Mouse (Mus musculus): ENCODE measurements at regions not wholly inside any gene's neighbourhood (a gene's known extent, or its start where the extent isn't known, plus 50 kb on each side); places are given as distances from the start of the nearest gene placed in this dataset.
"Not testable (repeated sequence)": the region's sequence is repeated elsewhere in the genome, so short reads cannot be mapped to it uniquely, and the experiment has no call there.

GRCm38 (mm10) chr14:53992712-53993286 is 261.1 kb downstream of the Dad1 start:
- DNase-seq, result no peak

DNA sequence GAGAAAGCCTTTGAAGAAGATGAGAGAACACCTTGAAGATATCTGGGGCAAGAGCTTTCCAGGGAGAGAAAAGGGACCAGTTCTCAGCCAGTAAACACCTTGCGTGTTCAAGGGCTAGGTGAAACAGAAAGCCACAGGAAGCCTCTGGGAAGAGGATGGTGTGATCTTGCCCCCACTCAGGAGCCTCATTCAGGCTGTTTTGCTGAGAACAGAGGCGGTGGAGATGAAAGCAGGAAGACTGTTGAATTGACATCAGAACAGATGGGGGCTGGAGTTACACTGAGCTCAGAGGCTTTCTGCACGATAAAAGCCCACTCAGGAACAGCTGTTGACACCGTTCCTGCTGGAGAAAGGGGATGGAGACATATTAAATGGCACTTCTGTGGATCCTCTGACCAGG is 262.5 kb downstream of the Dad1 start:
- DNase-seq, result no peak

DNA sequence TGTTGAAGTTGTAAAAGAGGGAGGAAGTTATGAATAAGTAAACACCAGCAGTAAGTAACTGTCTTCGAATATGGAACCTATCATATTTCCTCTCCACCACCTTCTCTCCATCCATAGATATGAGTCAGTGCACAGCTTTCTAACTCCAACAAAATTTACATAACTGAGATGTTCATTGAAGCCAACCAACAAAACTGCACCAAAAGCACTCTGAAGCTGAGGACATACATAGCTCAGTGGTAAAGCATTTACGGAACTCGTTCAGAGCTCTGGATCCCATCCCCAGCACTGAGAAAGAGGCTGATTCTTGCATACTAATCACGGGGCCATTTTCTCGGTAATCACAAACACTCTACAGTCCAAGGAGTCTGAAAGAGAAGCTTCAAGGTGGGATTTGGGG is 273.1 kb downstream of the Dad1 start:
- no peak for DNase-seq

DNA sequence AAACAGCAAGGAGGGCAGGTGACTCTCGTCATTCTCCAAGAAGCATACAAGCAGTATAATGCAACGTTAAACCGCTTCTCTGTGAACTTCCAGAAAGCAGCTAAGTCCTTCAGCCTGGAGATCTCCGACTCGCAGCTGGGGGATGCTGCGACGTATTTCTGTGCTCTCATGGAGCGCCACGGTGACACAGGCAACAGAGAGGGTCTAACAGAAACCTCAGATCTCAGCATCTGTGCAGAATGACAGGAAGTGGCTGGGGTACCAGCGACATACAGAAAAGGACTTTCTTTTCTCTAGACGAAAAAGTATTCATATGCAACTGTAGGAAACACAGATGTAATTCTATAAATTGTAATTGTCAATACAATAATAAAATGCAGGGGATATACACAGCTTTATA is 292.5 kb downstream of the Dad1 start:
- DNase-seq, result not testable (repeated sequence)

GRCm38 (mm10) chr14:53960779-53961178 is 293.1 kb downstream of the Dad1 start:
- DNase-seq, result no peak

- peak; percentile 80 for DNase-seq
These were observed 318.1 kb downstream of the Dad1 start for GRCm38 (mm10) chr14:53935791-53936231.

DNA sequence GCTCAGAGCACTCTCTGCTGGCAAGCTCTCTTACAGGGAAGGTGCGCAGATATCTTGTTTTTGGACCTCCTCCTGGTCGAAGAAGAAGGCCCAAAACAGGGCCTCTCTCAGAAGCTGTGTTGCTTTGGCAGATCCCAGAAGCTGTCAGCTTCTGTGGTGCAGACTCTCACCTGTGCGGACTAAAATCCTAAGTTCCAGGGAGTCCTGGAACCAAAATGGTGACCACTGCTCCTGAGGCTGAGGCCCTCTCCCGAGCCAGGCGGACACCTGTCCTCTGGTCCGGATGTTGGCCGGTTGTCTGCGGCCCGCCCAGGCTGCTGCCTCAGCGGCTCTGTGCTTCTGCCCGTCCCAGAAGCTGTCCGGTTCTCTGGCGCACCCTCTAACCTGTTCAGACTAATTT is 318.6 kb downstream of the Dad1 start:
- DNase-seq, result peak; percentile 64

DNA sequence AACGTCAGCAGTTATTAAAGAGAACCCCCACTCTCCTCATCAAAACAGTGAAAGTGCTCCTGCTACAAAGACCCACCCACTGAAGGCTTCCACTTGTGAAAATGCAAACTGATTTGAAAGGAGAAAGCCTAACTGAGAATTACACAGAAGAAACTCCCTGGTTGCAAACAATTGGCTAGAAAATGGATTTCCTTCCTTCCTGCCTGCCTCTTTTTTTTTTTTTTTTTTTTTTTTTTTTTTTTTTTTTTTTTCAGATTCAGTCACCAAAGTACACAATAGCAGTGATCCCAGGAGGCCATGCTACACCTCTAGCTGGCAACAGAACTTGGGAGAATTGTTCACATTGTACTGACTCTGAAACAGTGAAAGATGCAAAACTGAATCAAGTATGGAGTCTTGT is 343.0 kb downstream of the Dad1 start:
- no peak for DNase-seq

DNA sequence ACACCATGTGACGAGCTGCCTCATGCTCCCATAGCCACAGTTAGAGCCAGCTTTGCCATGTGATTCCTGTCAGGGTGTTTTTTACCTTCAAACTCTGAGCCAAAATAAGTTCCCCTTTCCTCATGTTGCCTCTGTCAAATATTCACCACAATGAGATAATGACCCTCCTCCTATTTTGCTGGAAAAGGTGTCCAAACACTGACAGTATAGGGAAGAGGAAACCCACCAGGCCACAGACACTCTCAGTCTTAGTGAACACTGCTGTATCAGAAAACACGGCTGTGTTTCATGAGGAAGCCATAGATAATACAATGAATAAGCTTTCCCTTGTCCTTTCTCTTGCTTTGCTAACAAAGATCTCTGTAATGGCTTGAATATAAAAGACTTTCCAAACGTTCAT is 349.3 kb downstream of the Dad1 start:
- no peak for DNase-seq

GRCm38 (mm10) chr14:53901103-53901502 is 352.8 kb downstream of the Dad1 start:
- no peak for DNase-seq

- no peak for DNase-seq
These were observed 372.6 kb downstream of the Dad1 start for GRCm38 (mm10) chr14:53881304-53881703.

GRCm38 (mm10) chr14:53876581-53876980 is 377.3 kb downstream of the Dad1 start:
- no peak for DNase-seq

DNA sequence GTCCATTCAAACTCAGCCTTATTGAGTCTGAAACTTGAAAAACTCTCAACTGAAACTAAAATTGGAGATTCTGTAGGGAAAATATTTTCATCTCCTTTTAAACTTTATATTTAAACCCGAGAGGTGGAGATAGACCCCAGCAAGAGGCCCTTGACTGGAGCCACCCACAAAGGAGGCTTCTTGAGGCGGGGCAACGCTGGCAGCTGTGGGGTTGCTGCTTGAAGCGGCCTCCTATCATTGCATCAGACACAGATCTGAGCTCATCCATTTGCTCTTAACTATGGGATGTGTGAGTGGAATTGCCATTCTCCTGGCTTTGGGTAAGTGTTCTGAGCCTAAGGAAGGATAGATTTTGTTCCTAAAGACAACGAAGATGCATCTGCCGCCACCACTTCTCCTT is 378.2 kb downstream of the Dad1 start:
- no peak for DNase-seq

DNA sequence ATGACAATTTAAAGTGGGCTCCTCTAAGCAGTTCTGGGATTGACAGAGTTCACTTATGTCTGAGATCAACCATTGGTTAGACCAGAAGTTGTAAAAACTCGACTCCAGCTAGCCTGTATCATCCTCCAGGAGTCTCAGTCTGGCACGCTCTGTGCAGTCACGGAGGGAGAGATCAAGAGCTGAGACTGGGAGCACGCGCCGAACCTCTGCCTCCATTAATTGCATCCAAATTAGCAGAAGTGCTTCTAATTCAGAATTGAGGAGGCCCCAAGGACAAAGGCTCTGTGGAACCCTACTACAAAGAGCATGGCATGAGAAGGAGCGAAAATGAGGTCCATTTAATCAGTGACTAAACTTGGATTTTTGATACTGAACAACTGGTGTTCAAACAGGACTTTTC is 406.9 kb downstream of the Dad1 start:
- no peak for DNase-seq

GRCm38 (mm10) chr14:53845646-53846045 is 408.3 kb downstream of the Dad1 start:
- DNase-seq, result no peak

DNA sequence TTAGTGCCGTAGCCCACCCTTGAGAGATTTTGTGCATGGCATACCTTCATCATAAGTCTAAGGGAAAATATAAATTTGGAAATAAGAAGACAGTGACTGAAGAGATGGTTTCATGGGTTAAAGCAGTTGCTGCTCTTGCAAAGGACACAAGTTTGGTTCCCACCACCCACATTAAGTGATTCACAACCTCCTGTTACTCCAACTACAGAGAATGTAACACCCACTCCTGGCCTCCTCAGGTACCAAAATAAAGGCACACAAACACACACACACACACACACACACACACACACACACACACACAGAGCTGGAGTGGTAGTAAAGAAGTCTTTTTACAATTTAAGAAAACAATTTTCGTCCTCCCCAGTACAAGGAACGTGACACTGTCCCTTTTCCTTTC is 421.4 kb downstream of the Dad1 start:
- DNase-seq, result no peak

- DNase-seq, result no peak
These were observed 422.3 kb downstream of the Dad1 start for GRCm38 (mm10) chr14:53831651-53832050.

DNA sequence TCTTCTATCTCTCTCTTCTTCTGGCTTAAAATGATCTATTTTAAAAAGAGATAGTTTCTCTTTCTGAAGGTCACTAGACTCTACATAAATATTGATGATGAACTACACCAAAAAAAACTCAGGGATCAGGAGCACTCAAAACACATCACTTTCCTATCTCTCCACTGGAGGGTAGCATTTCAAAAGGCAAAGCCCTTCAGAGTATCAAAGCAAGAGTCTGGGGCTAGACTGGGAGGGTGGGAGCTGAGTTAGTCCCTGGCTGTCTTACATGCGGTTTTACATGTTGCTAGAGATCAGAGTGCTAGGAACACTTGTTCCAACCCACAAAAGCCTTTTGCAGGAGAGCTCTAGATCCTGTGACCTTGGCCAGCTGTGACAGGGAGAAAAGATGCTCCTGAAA is 423.2 kb downstream of the Dad1 start:
- no peak for DNase-seq

DNA sequence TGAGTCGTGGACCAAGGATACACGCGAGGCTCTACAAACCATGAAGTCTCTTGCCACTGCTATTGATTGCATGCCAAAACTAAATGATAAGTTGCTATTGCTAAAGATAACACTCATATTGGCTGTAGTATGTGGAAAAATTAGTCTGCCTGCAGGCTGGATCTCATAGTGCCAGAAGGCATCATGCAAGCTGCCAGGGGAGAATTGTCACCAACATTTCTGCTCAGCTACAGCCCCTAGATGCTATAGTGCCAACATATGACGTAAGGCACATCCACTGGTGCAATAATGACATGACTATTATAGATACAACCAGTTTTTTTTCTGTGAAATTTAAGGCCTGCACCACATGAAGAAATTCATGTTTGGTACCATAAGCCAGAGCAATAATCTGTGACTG is 427.1 kb downstream of the Dad1 start:
- no peak for DNase-seq

GRCm38 (mm10) chr14:53806231-53806630 is 447.7 kb downstream of the Dad1 start:
- peak; percentile 70 for DNase-seq

DNA sequence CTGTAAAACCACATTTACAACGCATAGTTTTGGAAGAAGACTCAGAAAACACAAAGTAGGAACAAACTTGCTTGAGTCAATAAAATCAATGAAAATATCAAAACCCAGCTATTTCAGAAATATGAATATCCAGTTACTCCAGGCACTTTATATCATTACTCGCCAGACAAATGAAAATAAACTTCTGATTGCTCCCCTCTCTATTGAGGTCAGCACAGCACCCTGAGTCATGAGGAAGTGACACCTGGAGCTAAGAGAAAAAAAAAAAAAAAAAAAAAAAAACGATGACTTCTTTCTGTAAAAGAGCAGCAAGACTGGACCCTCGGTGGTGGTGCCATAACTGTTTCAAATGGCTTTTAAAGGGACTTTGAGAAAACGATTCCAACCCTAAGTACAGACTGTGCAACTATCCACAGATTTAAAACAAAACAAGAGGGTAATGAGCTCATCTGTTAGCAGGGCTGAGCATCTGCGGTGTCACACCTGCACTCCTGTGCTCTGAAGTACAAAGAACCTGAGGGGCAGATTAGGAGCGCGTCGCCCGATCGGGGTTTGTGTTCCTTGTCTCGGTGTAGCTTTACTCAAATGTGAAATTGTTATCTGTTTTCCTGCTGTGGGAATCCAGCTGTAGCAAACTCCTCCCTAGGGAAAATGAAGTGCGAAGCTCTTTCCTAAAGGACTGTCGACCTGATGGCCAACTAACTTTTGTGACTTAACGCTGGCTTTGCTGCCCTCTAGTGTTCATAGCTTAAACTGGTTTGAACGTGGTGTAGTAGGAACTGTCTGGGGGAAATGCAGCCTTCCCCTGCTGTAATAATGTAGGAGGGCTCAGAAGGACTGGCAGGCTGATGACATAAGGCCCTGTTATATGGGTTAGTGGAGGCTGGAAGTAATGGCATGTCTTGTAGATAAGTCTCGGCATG is 449.9 kb downstream of the Dad1 start:
- peak; percentile 35 for DNase-seq

- no peak for DNase-seq
These were observed 451.4 kb downstream of the Dad1 start for GRCm38 (mm10) chr14:53802547-53802946.

DNA sequence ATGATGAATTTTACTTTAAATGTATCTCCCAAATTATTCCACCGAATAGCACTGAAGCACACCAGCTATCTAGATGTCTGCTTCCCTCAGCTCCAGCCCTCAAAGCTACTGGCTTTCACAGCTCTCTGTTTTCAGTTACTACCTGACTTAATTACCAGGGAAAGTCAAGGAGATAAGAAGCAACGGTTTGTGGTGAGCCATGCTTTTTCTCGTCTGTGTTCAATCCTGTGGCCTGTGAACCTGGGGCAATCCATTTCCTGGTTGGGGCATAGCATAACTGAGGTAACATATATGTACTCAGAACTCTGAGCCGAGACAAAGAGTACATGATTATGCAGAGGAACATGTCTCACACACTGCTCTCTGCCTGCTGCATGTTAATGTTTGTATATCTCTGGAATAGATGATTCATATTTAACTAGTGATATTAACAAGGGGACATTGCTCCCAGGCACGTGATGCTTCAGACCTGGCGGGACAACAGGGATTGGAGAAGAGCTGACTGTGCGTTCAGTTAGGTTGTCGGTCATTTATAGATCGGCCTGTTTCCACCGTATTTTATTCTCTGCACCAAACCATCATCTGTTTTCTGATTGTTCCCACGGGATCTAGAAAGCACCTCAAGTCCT is 453.3 kb downstream of the Dad1 start:
- no peak for DNase-seq

All from gastrocnemius, postnatal 10 days (tissue).